Comparison of ENCODE assay signal across 7 mouse cellular contexts in genomic region chr17:69969021-69969815, GRCm38 (mm10). TPM values are rescaled to one million over a fixed set of nuclear protein-coding genes. Genes with fewer than 3 reads are reported as not detected.
DNase-seq lines count a peak whose midpoint lies in the region; ATAC-seq lines count a peak whose summit lies in the region.

TSS of gene Dlgap1 (plus strand) at chr17:69969073.

- H3K4me1 ChIP-seq in hindbrain, embryonic 15.5 days (replicated peaks), result peaks cover 17% of the 10 kb centered on the region
- H3K4me1 ChIP-seq in midbrain, embryonic 13.5 days (replicated peaks), result peaks cover 20% of the 10 kb centered on the region
- H3K4me1 ChIP-seq in stomach, embryonic 16.5 days (ENCODE audit: control insufficient read depth, insufficient read depth, low read length), result no peaks in the 10 kb centered on the region

- peak; percentile 96 for ATAC-seq in hindbrain, embryonic 15.5 days (ENCODE audit: low FRiP score, low read depth)
- ATAC-seq in midbrain, embryonic 13.5 days, result peak; percentile 96
- ATAC-seq in stomach, embryonic 16.5 days (ENCODE audit: insufficient read depth, low FRiP score), result peak; percentile 96

- H3K4me3 ChIP-seq in hindbrain, embryonic 15.5 days, result peak within 1 kb of the TSS; percentile 88
- H3K4me3 ChIP-seq in midbrain, embryonic 13.5 days (replicated peaks), result peak within 1 kb of the TSS; percentile 64
- H3K4me3 ChIP-seq in stomach, embryonic 16.5 days (replicated peaks; ENCODE audit: low read length), result peak within 1 kb of the TSS; percentile 58

- H3K27me3 ChIP-seq in hindbrain, embryonic 15.5 days, result peaks cover 2% of the 10 kb centered on the region; the same call in 1 of the 2 replicates
- H3K27me3 ChIP-seq in midbrain, embryonic 13.5 days, result peaks cover 8% of the 10 kb centered on the region; the same call in 1 of the 2 replicates
- peaks cover 35% of the 10 kb centered on the region for H3K27me3 ChIP-seq in stomach, embryonic 16.5 days (ENCODE audit: control insufficient read depth, insufficient read depth, low read length)

- DNase-seq in adrenal gland, postnatal 25 days, result peak; percentile 90
- peak; percentile 90 to 92 for DNase-seq in cerebellum, postnatal 25 days
- DNase-seq in frontal cortex, postnatal 25 days (ENCODE audit: low spot score in 2 of 2), result peak; percentile 41 to 66
- peak; percentile 53 to 74 for DNase-seq in left cerebral cortex, adult 8-10 months (ENCODE audit: low spot score in 2 of 2)

- H3K9ac ChIP-seq in hindbrain, embryonic 15.5 days, result peak within 1 kb of the TSS; percentile 96
- H3K9ac ChIP-seq in midbrain, embryonic 13.5 days (replicated peaks), result peak within 1 kb of the TSS; percentile 80
- H3K9ac ChIP-seq in stomach, embryonic 16.5 days (ENCODE audit: low read length), result peak within 1 kb of the TSS; percentile 60; the same call in 1 of the 2 replicates

- under 1% methylated on average over 87 of the region's 105 CpGs for WGBS in hindbrain, embryonic 15.5 days
- under 1% methylated on average over 92 of the region's 105 CpGs for WGBS in midbrain, embryonic 13.5 days
- WGBS in stomach, embryonic 16.5 days, result under 1% methylated on average over 102 of the region's 105 CpGs

- peak within 1 kb of the TSS; percentile 83 for H3K4me2 ChIP-seq in hindbrain, embryonic 15.5 days
- peak within 1 kb of the TSS; percentile 93 for H3K4me2 ChIP-seq in midbrain, embryonic 13.5 days (replicated peaks)
- H3K4me2 ChIP-seq in stomach, embryonic 16.5 days (ENCODE audit: low read depth, low read length), result peak within 1 kb of the TSS; percentile 97

- H3K36me3 ChIP-seq in hindbrain, embryonic 15.5 days, result no peaks in the 10 kb centered on the region
- no peaks in the 10 kb centered on the region for H3K36me3 ChIP-seq in midbrain, embryonic 13.5 days
- no peaks in the 10 kb centered on the region for H3K36me3 ChIP-seq in stomach, embryonic 16.5 days (ENCODE audit: control insufficient read depth, insufficient read depth, low read length)

- no peaks in the 10 kb centered on the region for H3K9me3 ChIP-seq in hindbrain, embryonic 15.5 days
- no peaks in the 10 kb centered on the region for H3K9me3 ChIP-seq in midbrain, embryonic 13.5 days
- H3K9me3 ChIP-seq in stomach, embryonic 16.5 days (replicated peaks; ENCODE audit: control insufficient read depth, low read length), result no peaks in the 10 kb centered on the region

- H3K27ac ChIP-seq in hindbrain, embryonic 15.5 days (replicated peaks), result peak within 1 kb of the TSS; percentile 95
- peak within 1 kb of the TSS; percentile 81 for H3K27ac ChIP-seq in midbrain, embryonic 13.5 days
- H3K27ac ChIP-seq in stomach, embryonic 16.5 days (ENCODE audit: low read length), result no peak within 1 kb of the TSS

RNA-seq across cellular contexts. Expression of gene Dlgap1, which starts in this region (rescaled TPM):
- total RNA-seq in adrenal gland, postnatal 25 days (2021), result 54.6 and 55.1 TPM in 2 replicates
- 34.2 and 39.5 TPM in 2 replicates for polyA plus RNA-seq in hindbrain, embryonic 15.5 days (2015; fragmentation: Nextera tagmentation; extraction: Ambion mirVana)
- 100 to 1,000 TPM; 407 to 471 (median 429) TPM for total RNA-seq in left cerebral cortex, adult 8-10 months (2022)
- 8.9 and 10.1 TPM in 2 replicates for polyA plus RNA-seq in midbrain, embryonic 13.5 days (2015; fragmentation: Nextera tagmentation; extraction: Ambion mirVana)
- polyA plus RNA-seq in stomach, embryonic 16.5 days (2015; fragmentation: Nextera tagmentation; extraction: Ambion mirVana), result 2.1 and 3.2 TPM in 2 replicates
